Mouse (Mus musculus) lung, postnatal 0 days (tissue): ENCODE results near the gene Igsf11.

Source experiments
- CTCF ChIP-seq: IDR thresholded peaks from 2 replicates; pipeline ENCODE4 v1.5.1; 2016; ENCODE audit warnings: antibody characterized with exemption, mild to moderate bottlenecking
- EP300 ChIP-seq: IDR thresholded peaks from 2 replicates; pipeline ENCODE4 v1.6.1; 2016; ENCODE audit warnings: antibody characterized with exemption, mild to moderate bottlenecking, control low read depth

- TF ChIP-seq EP300 (no peak), CTCF (no peak)
Observed at GRCm38 (mm10) chr16:38916885-38917284, 24.4 kb downstream of the Igsf11 start.
